Mouse (Mus musculus) limb, embryonic 11.5 days (tissue): ENCODE data around the gene Tmem37. TPM values are rescaled to one million over a fixed set of nuclear protein-coding genes. Genes with fewer than 3 reads are reported as not detected.

ENCODE experiments used
- ATAC-seq: fragments of 200-750 bp; cut with Nextera tagmentation; 2 replicates; pipeline ENCODE4 v1.8.0; 2017; ENCODE audit warnings: low read depth; ENCODE audit not compliant: insufficient number of reproducible peaks, low FRiP score, low TSS enrichment
- DNase-seq: peaks from one replicate; pipeline ENCODE4 v3.0.0-alpha.2; 2015; ENCODE audit warnings: low spot score
- H3K27ac ChIP-seq: fragments of 300-500 bp; sonication (generic); replicated peaks from 2 replicates; pipeline ENCODE4 v1.5.1; 2014; ENCODE audit warnings: low read depth, mild to moderate bottlenecking, low read length
- H3K27me3 ChIP-seq: fragments of 300-500 bp; sonication (generic); 2 replicates; pipeline ENCODE4 v1.6.1; 2014; ENCODE audit warnings: mild to moderate bottlenecking, low read length, mixed read lengths; ENCODE audit not compliant: control insufficient read depth, insufficient read depth
- H3K36me3 ChIP-seq: fragments of 300-500 bp; sonication (generic); 2 replicates; pipeline ENCODE4 v1.6.1; 2014; ENCODE audit warnings: mild to moderate bottlenecking, low read length, moderate library complexity, mixed read lengths; ENCODE audit not compliant: control insufficient read depth, insufficient read depth
- H3K4me1 ChIP-seq: fragments of 300-500 bp; sonication (generic); 2 replicates; pipeline ENCODE4 v1.6.1; 2014; ENCODE audit warnings: low read length, mixed read lengths; ENCODE audit not compliant: control insufficient read depth, insufficient read depth
- H3K4me2 ChIP-seq: fragments of 300-500 bp; sonication (generic); 2 replicates; pipeline ENCODE4 v1.6.1; 2014; ENCODE audit warnings: low read depth, mild to moderate bottlenecking, moderate library complexity; ENCODE audit not compliant: severe bottlenecking
- H3K4me3 ChIP-seq: fragments of 300-500 bp; sonication (generic); 2 replicates; pipeline ENCODE4 v1.5.1; 2014; ENCODE audit warnings: low read depth, low read length
- H3K9ac ChIP-seq: fragments of 300-500 bp; sonication (generic); 2 replicates; pipeline ENCODE4 v1.6.1; 2014; ENCODE audit warnings: mild to moderate bottlenecking, low read length
- H3K9me3 ChIP-seq: fragments of 300-500 bp; sonication (generic); 2 replicates; pipeline ENCODE4 v1.6.1; 2016; ENCODE audit warnings: low read length; ENCODE audit not compliant: control insufficient read depth
- WGBS: fragments of 180-500 bp; shearing (Covaris S2); extraction: QIAGEN DNeasy Blood & Tissue Kit; methylation state at CpG from one replicate; pipeline ENCODE4 v1.1.7; 2014; 5-methylcytosine and 5-hydroxymethylcytosine counted together
- polyA plus RNA-seq: library from polyadenylated mRNA; unstranded; fragments of >200 nt; fragmentation: Nextera tagmentation; extraction: Ambion mirVana; gene quantifications from 2 replicates; pipeline ENCODE4 v1.2.1, GENCODE M21; 2014

The Tmem37 gene
- polyA plus RNA-seq, 1 experiment from 2014 or later = 2.5 TPM

GRCm38 (mm10) chr1:120083921-120084517 is 10.1 kb upstream of the Tmem37 start:
- Histone ChIP-seq H3K4me1 (peaks cover 2% of the 10 kb centered on the region; the same call in 1 of the 2 replicates), H3K36me3 (no peaks in the 10 kb centered on the region), H3K4me3 (no peak overlapping the region), H3K9ac (no peak overlapping the region), H3K27ac (no peak overlapping the region), H3K27me3 (no peaks in the 10 kb centered on the region), H3K4me2 (no peak overlapping the region), H3K9me3 (no peaks in the 10 kb centered on the region)
- 45% methylated on average over 5 of the region's 5 CpGs for WGBS
- DNase-seq (no peak), ATAC-seq (no peak)

- Histone ChIP-seq H3K27me3 (no peaks in the 10 kb centered on the region), H3K4me3 (no peak overlapping the region), H3K4me2 (no peak overlapping the region), H3K27ac (no peak overlapping the region), H3K36me3 (no peaks in the 10 kb centered on the region), H3K9ac (no peak overlapping the region), H3K4me1 (peaks cover 2% of the 10 kb centered on the region; the same call in 1 of the 2 replicates), H3K9me3 (no peaks in the 10 kb centered on the region)
- DNase-seq = no peak
- no peak for ATAC-seq
- 29% methylated on average over 7 of the region's 7 CpGs for WGBS
Observed at GRCm38 (mm10) chr1:120082957-120083585, 9.2 kb upstream of the Tmem37 start.

- H3K4me1 ChIP-seq = peaks cover 2% of the 10 kb centered on the region; the same call in 1 of the 2 replicates
- WGBS = 90% methylated on average over 1 of the region's 1 CpGs
- H3K27me3 ChIP-seq = no peaks in the 10 kb centered on the region
- H3K9me3 ChIP-seq = no peaks in the 10 kb centered on the region
- ATAC-seq (no peak), DNase-seq (no peak)
- H3K9ac ChIP-seq = no peak overlapping the region
- no peaks in the 10 kb centered on the region for H3K36me3 ChIP-seq
- H3K27ac ChIP-seq = no peak overlapping the region
- no peak overlapping the region for H3K4me3 ChIP-seq
- no peak overlapping the region for H3K4me2 ChIP-seq
Observed at GRCm38 (mm10) chr1:120080632-120081031, 6.8 kb upstream of the Tmem37 start.

- WGBS = 20% methylated on average over 9 of the region's 9 CpGs
- Histone ChIP-seq H3K9ac (no peak overlapping the region), H3K9me3 (no peaks in the 10 kb centered on the region), H3K4me1 (0 out of 2 replicates have a peak, but pooled peaks cover 5% of the 10 kb centered on the region), H3K4me3 (no peak overlapping the region), H3K4me2 (no peak overlapping the region), H3K36me3 (no peaks in the 10 kb centered on the region), H3K27me3 (peaks cover 2% of the 10 kb centered on the region; the same call in 1 of the 2 replicates), H3K27ac (no peak overlapping the region)
- DNase-seq (no peak), ATAC-seq (no peak)
Observed at GRCm38 (mm10) chr1:120077746-120078410, 4.0 kb upstream of the Tmem37 start.

- H3K4me3 ChIP-seq = no peak overlapping the region
- peaks cover 2% of the 10 kb centered on the region; the same call in 1 of the 2 replicates for H3K27me3 ChIP-seq
- WGBS = 80% methylated on average over 5 of the region's 5 CpGs
- H3K36me3 ChIP-seq = no peaks in the 10 kb centered on the region
- H3K4me1 ChIP-seq = 0 out of 2 replicates have a peak, but pooled peaks cover 5% of the 10 kb centered on the region
- H3K4me2 ChIP-seq = no peak overlapping the region
- H3K27ac ChIP-seq = no peak overlapping the region
- no peaks in the 10 kb centered on the region for H3K9me3 ChIP-seq
- H3K9ac ChIP-seq = no peak overlapping the region
- DNase-seq (no peak), ATAC-seq (no peak)
Observed at GRCm38 (mm10) chr1:120075507-120075906, 1.6 kb upstream of the Tmem37 start.

GRCm38 (mm10) chr1:120074931-120075330 is 1.1 kb upstream of the Tmem37 start:
- Histone ChIP-seq H3K27ac (no peak overlapping the region), H3K9me3 (no peaks in the 10 kb centered on the region), H3K9ac (no peak overlapping the region), H3K4me3 (no peak overlapping the region), H3K4me1 (0 out of 2 replicates have a peak, but pooled peaks cover 5% of the 10 kb centered on the region), H3K36me3 (no peaks in the 10 kb centered on the region), H3K27me3 (peaks cover 2% of the 10 kb centered on the region; the same call in 1 of the 2 replicates), H3K4me2 (no peak overlapping the region)
- ATAC-seq (no peak), DNase-seq (no peak)
- 73% methylated on average over 4 of the region's 4 CpGs for WGBS

- Histone ChIP-seq H3K9ac (no peak overlapping the region), H3K4me2 (peak overlapping the region; percentile 71), H3K36me3 (no peaks in the 10 kb centered on the region), H3K9me3 (no peaks in the 10 kb centered on the region), H3K27me3 (peaks cover 2% of the 10 kb centered on the region; the same call in 1 of the 2 replicates), H3K4me1 (0 out of 2 replicates have a peak, but pooled peaks cover 5% of the 10 kb centered on the region), H3K27ac (no peak overlapping the region), H3K4me3 (no peak overlapping the region)
- no peak for ATAC-seq
- WGBS = 27% methylated on average over 4 of the region's 4 CpGs
- no peak for DNase-seq
Observed at GRCm38 (mm10) chr1:120074307-120074702, 431 bp upstream of the Tmem37 start.

- DNase-seq (no peak), ATAC-seq (no peak)
- Histone ChIP-seq H3K9ac (no peak overlapping the region), H3K27ac (no peak overlapping the region), H3K9me3 (no peaks in the 10 kb centered on the region), H3K4me2 (peak overlapping the region; percentile 71), H3K4me3 (peak overlapping the region; percentile 25; the same call in 1 of the 2 replicates), H3K27me3 (peaks cover 2% of the 10 kb centered on the region; the same call in 1 of the 2 replicates), H3K4me1 (0 out of 2 replicates have a peak, but pooled peaks cover 5% of the 10 kb centered on the region), H3K36me3 (no peaks in the 10 kb centered on the region)
- 12% methylated on average over 16 of the region's 16 CpGs for WGBS
Observed at GRCm38 (mm10) chr1:120072900-120073299, 974 bp downstream of the Tmem37 start.
